Mouse (Mus musculus) limb, embryonic 14.5 days (tissue): Measurements from ENCODE around the gene Ccnl2. TPM values are rescaled to one million over a fixed set of nuclear protein-coding genes. Genes with fewer than 3 reads are reported as not detected.

Source experiments
- ATAC-seq: fragments of 200-750 bp; cut with Nextera tagmentation; 2 replicates; pipeline ENCODE4 v1.8.0; 2017; ENCODE audit warnings: low read depth, moderate number of reproducible peaks, moderate TSS enrichment; ENCODE audit not compliant: low FRiP score
- DNase-seq: peaks from one replicate; pipeline ENCODE4 v3.0.0-alpha.2; 2015; ENCODE audit warnings: low spot score
- H3K27ac ChIP-seq: fragments of 300-500 bp; sonication (generic); replicated peaks from 2 replicates; pipeline ENCODE4 v1.5.1; 2014; ENCODE audit warnings: low read depth, mild to moderate bottlenecking, low read length, moderate library complexity, mixed read lengths
- H3K27me3 ChIP-seq: fragments of 300-500 bp; sonication (generic); 2 replicates; pipeline ENCODE4 v1.6.1; 2014; ENCODE audit warnings: low read length, mixed read lengths; ENCODE audit not compliant: control insufficient read depth, insufficient read depth
- H3K36me3 ChIP-seq: fragments of 300-500 bp; sonication (generic); 2 replicates; pipeline ENCODE4 v1.6.1; 2014; ENCODE audit warnings: mild to moderate bottlenecking, low read length, moderate library complexity, mixed read lengths; ENCODE audit not compliant: control insufficient read depth, insufficient read depth
- H3K4me1 ChIP-seq: fragments of 300-500 bp; sonication (generic); 2 replicates; pipeline ENCODE4 v1.6.1; 2014; ENCODE audit warnings: antibody characterized with exemption, low read length, mixed read lengths; ENCODE audit not compliant: control insufficient read depth, insufficient read depth
- H3K4me2 ChIP-seq: fragments of 300-500 bp; sonication (generic); replicated peaks from 2 replicates; pipeline ENCODE4 v1.6.1; 2014; ENCODE audit warnings: low read depth, mild to moderate bottlenecking, low read length, moderate library complexity; ENCODE audit not compliant: severe bottlenecking
- H3K4me3 ChIP-seq: fragments of 300-500 bp; sonication (generic); replicated peaks from 2 replicates; pipeline ENCODE4 v1.5.1; 2014; ENCODE audit warnings: low read length
- H3K9ac ChIP-seq: fragments of 300-500 bp; sonication (generic); 2 replicates; pipeline ENCODE4 v1.6.1; 2014; ENCODE audit warnings: mild to moderate bottlenecking, low read depth, low read length, moderate library complexity; ENCODE audit not compliant: severe bottlenecking
- H3K9me3 ChIP-seq: fragments of 300-500 bp; sonication (generic); 2 replicates; pipeline ENCODE4 v1.6.1; 2016; ENCODE audit warnings: low read length; ENCODE audit not compliant: control insufficient read depth
- POLR2A ChIP-seq: fragments of 200-500 bp; IDR thresholded peaks from 2 replicates; pipeline ENCODE4 v1.8.0; 2012; ENCODE audit warnings: inconsistent platforms, mild to moderate bottlenecking, moderate library complexity, borderline replicate concordance; ENCODE audit not compliant: insufficient read depth, insufficient read length; ENCODE audit errors: extremely low read depth
- WGBS: fragments of 180-500 bp; shearing (Covaris S2); extraction: QIAGEN DNeasy Blood & Tissue Kit; methylation state at CpG from one replicate; pipeline ENCODE4 v1.1.7; 2014; 5-methylcytosine and 5-hydroxymethylcytosine counted together
- polyA plus RNA-seq, 2 experiments: library from polyadenylated mRNA; depleted of rRNA in 1 of 2; stranded (reverse) in 1 of 2; unstranded in 1 of 2; fragments of >200 nt; fragmentation: Nextera tagmentation in 1 of 2; extraction: Ambion mirVana in 1 of 2; gene quantifications; 2 replicates each; pipeline versions ENCODE4 v1.2.1 to v1.2.3; 2012 to 2014

The Ccnl2 gene
- polyA plus RNA-seq, 2 experiments, result 190 to 304 TPM

DNA sequence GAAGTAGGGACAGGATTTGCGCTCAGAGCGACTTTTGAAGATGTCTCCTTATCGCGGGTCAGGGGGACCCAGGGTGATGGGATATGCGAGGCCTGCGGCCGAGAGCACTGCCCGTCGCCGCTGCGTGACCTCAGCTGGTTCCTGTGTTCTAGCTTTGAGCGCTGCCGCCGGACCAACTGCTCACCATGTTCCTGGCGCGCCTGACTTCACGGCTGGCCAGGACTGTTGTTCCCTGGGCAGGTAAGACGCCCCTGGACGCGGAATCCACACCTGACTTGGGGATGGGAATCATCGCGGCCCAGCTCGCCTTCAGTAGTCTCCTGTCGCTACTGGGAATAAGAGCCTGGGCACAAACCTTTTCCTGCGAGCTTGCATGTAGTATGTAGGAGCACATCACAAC lies 19.5 kb downstream of the Ccnl2 start:
- under 1% methylated on average over 25 of the region's 25 CpGs for WGBS
- H3K27ac ChIP-seq, result peak overlapping the region; percentile 75
- H3K4me3 ChIP-seq, result peak overlapping the region; percentile 83
- no peak for DNase-seq
- peak overlapping the region; percentile 76 for H3K9ac ChIP-seq
- peak overlapping the region; percentile 90 for H3K4me2 ChIP-seq
- TF ChIP-seq POLR2A, result no peak
- ATAC-seq, result no peak
- H3K27me3 ChIP-seq, result no peaks in the 10 kb centered on the region
- H3K36me3 ChIP-seq, result peaks cover 21% of the 10 kb centered on the region
- H3K4me1 ChIP-seq, result peaks cover 15% of the 10 kb centered on the region
- no peaks in the 10 kb centered on the region for H3K9me3 ChIP-seq

DNA sequence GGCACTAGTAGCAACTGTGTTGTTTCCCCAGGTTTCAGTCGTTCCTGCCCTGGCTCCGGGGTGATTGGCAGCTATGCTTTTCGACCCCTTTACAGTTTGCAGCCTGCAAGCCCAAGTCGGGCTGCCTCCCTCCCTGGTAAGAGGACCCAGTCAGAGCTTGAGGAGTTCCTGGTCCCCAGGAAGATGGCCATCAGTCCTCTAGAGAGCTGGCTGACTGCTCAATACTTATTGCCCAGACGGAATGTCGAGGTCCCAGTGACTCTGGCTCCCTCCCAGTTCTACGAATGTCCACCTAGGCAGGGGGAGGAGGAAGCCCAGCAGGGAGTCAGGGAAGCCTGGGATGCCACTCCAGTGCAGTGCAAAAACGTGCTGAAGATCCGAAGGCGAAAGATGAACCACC lies 20.0 kb downstream of the Ccnl2 start:
- TF ChIP-seq POLR2A, result no peak
- DNase-seq (no peak), ATAC-seq (no peak)
- Histone ChIP-seq H3K9ac (peak overlapping the region; percentile 76), H3K4me3 (peak overlapping the region; percentile 83), H3K4me2 (peak overlapping the region; percentile 90), H3K27me3 (no peaks in the 10 kb centered on the region), H3K27ac (no peak overlapping the region), H3K9me3 (no peaks in the 10 kb centered on the region), H3K4me1 (peaks cover 15% of the 10 kb centered on the region), H3K36me3 (peaks cover 16% of the 10 kb centered on the region)
- WGBS, result 52% methylated on average over 10 of the region's 10 CpGs

DNA sequence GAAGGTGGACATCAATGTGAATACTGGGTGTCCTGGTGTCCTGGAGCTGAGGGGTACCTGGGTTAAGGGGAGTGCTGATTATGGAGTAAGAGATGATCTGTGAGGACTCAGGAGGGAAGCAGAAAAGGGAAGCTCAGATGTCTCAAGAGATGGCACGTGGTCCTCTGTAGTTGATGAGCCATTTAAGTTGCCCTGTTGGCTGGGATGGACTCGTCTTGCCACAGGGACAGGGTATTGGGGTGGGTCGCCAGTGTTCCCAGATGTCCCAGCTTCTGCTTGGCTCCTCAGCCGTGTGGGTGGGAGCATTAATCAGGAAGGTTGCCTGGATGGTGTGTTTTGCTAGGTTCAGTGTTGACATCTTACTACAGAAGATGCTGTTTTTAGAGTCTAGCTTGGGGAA lies 20.9 kb downstream of the Ccnl2 start:
- H3K4me3 ChIP-seq, result no peak overlapping the region
- H3K27me3 ChIP-seq, result no peaks in the 10 kb centered on the region
- DNase-seq (no peak), ATAC-seq (no peak)
- H3K27ac ChIP-seq, result 0 out of 2 replicates have a peak overlapping the region, but pooled peaks have one; percentile 46
- H3K4me2 ChIP-seq, result no peak overlapping the region
- no peak overlapping the region for H3K9ac ChIP-seq
- TF ChIP-seq POLR2A, result no peak
- no peaks in the 10 kb centered on the region for H3K9me3 ChIP-seq
- H3K36me3 ChIP-seq, result peaks cover 8% of the 10 kb centered on the region; the same call in 1 of the 2 replicates
- peaks cover 15% of the 10 kb centered on the region for H3K4me1 ChIP-seq
- 96% methylated on average over 4 of the region's 4 CpGs for WGBS

DNA sequence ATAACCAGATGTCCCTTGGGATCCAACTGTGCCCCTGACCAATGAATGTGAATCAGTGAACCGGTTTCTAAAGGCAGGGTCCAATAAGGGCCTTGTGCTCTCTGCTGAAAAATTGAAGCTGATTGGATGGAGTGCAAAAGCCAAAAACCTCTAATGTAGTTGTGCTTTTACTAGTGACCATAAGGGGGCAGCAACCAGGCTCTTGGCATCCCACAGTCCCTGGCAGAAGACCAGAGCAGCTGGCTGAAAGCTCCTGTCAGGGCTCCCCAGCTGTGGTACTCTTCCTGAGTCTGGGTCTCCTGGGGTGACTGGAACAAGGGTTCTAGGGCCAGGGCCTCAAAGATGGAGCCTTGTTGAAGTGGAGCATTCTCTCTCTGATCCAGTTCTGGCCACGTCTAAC lies 21.5 kb downstream of the Ccnl2 start:
- Histone ChIP-seq H3K27me3 (no peaks in the 10 kb centered on the region), H3K4me3 (no peak overlapping the region), H3K4me1 (peaks cover 15% of the 10 kb centered on the region), H3K27ac (peak overlapping the region; percentile 46; the same call in 1 of the 2 replicates), H3K4me2 (0 out of 2 replicates have a peak overlapping the region, but pooled peaks have one; percentile 2), H3K36me3 (peaks cover 8% of the 10 kb centered on the region; the same call in 1 of the 2 replicates), H3K9ac (no peak overlapping the region), H3K9me3 (no peaks in the 10 kb centered on the region)
- peak; percentile 95 for DNase-seq
- ATAC-seq, result peak; percentile 34; the same call in 1 of the 2 replicates
- WGBS, result 50% methylated on average over 2 of the region's 2 CpGs
- no peak for TF ChIP-seq POLR2A

DNA sequence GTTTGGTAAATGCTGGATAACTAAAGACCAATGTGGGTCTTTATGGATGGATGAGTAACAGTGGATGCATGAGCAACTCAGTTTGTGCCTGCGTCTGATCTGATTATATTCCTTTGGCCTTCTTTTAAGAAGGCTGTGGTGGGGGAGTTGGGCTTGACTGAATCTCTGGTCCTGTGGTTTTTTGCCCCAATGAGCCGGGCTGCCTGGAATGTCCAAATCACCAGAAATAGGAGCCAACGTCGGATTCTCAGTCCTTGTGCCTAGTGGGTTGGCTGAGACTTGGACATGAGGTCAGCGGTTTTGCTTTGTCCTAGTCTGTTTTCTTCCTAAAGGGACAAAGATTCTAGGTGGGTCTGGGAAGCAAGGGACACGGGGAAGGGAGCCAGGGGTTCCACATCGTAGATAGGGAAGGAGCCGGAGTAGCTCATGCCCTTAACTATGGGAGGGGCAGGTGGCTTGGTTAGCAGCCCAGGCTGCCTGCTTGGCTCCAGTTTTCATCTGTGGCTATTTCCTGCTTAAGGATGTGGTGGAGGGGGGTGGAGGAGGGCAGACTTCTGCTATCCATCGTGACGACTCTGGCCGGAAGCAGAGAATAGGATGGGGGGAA lies 25.2 kb downstream of the Ccnl2 start:
- Histone ChIP-seq H3K4me3 (no peak overlapping the region), H3K9ac (no peak overlapping the region), H3K9me3 (no peaks in the 10 kb centered on the region), H3K27ac (no peak overlapping the region), H3K36me3 (peaks cover 13% of the 10 kb centered on the region), H3K4me2 (no peak overlapping the region), H3K4me1 (peaks cover 33% of the 10 kb centered on the region), H3K27me3 (no peaks in the 10 kb centered on the region)
- 77% methylated on average over 11 of the region's 11 CpGs for WGBS
- no peak for ATAC-seq
- DNase-seq, result no peak
- no peak for TF ChIP-seq POLR2A
